Mouse (Mus musculus): ENCODE measurements at regions not wholly inside any gene's neighbourhood (a gene's known extent, or its start where the extent isn't known, plus 50 kb on each side); places are given as distances from the start of the nearest gene placed in this dataset.
A peak's percentile ranks its signal among the peaks of the same experiment; 100 is the strongest.
"Not testable (repeated sequence)": the region's sequence is repeated elsewhere in the genome, so short reads cannot be mapped to it uniquely, and the experiment has no call there.

DNA sequence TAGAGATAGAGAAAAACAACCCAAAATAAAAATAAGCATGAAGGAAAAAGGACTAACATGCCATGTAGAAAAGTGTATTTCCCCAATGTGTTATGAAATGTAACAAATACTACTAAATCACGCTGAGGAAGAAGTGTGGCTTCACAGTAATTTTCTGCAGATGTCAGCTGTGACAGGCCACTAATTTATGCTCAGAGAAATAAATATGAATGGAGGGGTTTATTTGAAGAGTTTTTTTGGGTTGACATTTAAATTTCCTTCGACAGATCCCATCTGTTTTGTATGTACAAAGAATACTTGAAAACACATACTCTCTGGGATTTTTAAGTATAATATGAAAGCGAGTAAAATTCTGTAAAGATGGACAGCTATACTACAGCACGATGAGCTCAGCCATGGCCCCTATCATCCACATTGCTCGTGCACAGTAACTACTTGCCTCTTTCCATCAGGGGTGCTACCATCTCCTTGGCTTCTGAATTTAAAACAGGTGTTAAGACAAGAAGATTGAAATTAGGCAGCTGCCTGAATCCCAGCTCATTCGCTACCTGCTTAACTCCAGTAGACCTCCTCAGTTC is 605.1 kb downstream of the Gm4340 start:
- no peak for ATAC-seq (replicated peaks; ENCODE audit: low read depth, poor library complexity, severe bottlenecking)

DNA sequence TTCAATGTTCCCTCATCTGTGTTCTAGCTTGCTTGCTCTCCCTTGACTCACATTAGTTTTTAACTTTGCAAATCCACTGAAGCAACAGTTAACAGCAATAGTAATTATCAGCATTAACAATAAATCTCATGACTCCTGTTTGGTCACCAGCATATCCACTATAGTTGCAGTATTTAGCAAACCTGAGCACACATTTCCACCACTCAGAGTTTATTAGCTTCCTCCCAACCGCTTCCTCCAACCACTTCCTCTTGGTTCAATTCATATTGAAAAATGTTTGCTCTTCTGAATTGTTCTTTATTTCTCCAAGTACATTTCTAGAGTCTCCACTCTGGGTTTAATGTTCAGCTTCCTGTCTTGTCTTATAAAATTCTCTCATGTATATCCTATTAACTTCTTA is 611.0 kb downstream of the Gm4340 start:
- peak; percentile 47; the same call in 1 of the 2 replicates for ATAC-seq (replicated peaks; ENCODE audit: low read depth, poor library complexity, severe bottlenecking)

- ATAC-seq (replicated peaks; ENCODE audit: low read depth, poor library complexity, severe bottlenecking) = no peak
Observed at GRCm38 (mm10) chr10:104818252-104818651, 624.4 kb downstream of the Gm4340 start.

- ATAC-seq (replicated peaks; ENCODE audit: low read depth, poor library complexity, severe bottlenecking) = peak; percentile 69
Observed at GRCm38 (mm10) chr10:104851821-104852220, 658.0 kb downstream of the Gm4340 start.

GRCm38 (mm10) chr10:104853111-104853510 is 659.3 kb downstream of the Gm4340 start:
- ATAC-seq (replicated peaks; ENCODE audit: low read depth, poor library complexity, severe bottlenecking) = no peak

GRCm38 (mm10) chr10:104878246-104878645 is 684.4 kb downstream of the Gm4340 start:
- no peak for ATAC-seq (replicated peaks; ENCODE audit: low read depth, poor library complexity, severe bottlenecking)

- ATAC-seq (replicated peaks; ENCODE audit: low read depth, poor library complexity, severe bottlenecking) = no peak
Observed at GRCm38 (mm10) chr10:104914201-104914600, 660.0 kb downstream of the Tmtc2 start.

DNA sequence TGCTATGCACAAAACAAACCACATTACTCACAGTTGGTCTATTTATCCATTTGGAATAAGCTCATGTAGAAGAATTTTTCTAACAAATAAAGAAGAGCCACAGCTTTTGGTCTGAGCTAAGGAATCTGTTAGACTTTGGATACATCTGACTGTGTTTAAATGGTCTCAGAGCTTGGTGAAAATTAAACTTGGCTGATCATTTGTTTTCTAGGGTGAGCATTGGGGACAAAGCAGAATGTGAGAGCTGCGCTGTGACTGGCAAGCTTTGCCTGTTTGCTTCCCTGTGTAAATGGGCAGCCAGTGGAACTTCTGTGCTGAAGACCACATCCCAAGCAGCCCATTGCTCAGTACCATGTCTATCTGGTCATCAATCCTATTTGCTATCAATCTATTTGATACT is 658.7 kb downstream of the Tmtc2 start:
- no peak for ATAC-seq (replicated peaks; ENCODE audit: low read depth, poor library complexity, severe bottlenecking)

DNA sequence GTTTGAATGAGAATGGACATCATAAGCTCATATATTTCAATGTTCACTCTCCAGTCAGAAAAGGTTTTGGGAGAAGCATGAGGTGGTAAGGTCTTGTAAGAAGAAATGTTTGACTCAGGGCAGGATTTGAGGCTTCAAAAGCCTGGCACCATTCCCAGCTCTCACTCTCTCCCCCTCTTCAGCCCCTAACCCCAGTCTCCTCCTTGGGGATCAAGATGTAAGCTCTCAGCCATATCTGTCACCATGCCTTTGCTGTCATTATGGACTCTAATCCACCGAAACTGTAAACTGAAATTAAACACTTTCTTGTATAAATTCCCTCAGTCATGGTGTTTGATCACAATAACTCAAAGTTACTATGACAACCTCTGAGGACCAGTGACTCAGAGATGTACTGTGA is 637.6 kb downstream of the Tmtc2 start:
- ATAC-seq (replicated peaks; ENCODE audit: low read depth, poor library complexity, severe bottlenecking) = no peak

GRCm38 (mm10) chr10:104946372-104946771 is 627.9 kb downstream of the Tmtc2 start:
- no peak for ATAC-seq (replicated peaks; ENCODE audit: low read depth, poor library complexity, severe bottlenecking)

GRCm38 (mm10) chr10:104948821-104949220 is 625.4 kb downstream of the Tmtc2 start:
- ATAC-seq (replicated peaks; ENCODE audit: low read depth, poor library complexity, severe bottlenecking) = not testable (repeated sequence)

- no peak for ATAC-seq (replicated peaks; ENCODE audit: low read depth, poor library complexity, severe bottlenecking)
Observed at GRCm38 (mm10) chr10:104968381-104968908, 605.8 kb downstream of the Tmtc2 start.

Data from common myeloid progenitor, adult 5-6 weeks (primary cell).